7 mouse cellular contexts compared by ENCODE assay signal in the genomic region with DNA sequence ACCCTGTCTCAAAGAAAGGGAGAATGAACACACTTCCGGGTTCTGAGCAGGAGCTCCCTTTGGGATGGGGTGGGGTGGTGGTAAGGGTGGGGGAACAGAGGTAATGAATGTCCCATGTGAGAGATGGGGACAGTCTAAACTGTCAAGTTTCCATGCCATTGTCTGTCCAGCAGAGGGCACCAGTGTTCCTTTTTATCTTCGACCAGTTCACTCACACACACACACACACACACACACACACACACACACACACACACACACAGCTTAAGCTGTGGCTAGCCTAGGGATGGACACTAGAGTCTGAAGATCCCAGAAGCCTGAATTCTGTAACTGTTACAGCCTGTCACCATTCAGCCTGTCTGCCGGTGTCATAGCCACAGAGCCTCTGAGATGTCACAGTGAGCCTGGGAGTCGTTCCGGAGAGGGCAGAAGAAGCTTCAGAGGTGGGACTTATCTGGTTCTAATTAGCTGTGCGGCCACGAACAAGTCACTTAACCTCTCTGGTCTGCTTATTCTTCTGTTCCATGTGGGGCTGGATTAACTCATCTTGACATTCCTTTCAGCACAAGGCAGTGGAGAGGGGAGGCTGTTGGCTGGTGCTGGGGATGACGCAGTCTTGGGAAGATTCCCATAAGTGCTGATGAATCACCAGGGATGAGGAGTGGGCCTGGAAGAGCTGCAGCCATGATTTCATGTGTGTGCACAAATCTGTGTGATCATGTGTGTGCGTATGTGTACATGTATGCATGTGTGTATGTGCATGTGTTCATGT.
DNase-seq lines count a peak whose midpoint lies in the region; ATAC-seq lines count a peak whose summit lies in the region.

No protein-coding gene starts in this region.

- H3K36me3 ChIP-seq in midbrain, embryonic 10.5 days: no peaks in the 10 kb centered on the region
- H3K36me3 ChIP-seq in midbrain, embryonic 15.5 days (replicated peaks): no peaks in the 10 kb centered on the region
- no peaks in the 10 kb centered on the region for H3K36me3 ChIP-seq in embryonic facial prominence, embryonic 14.5 days (ENCODE audit: control insufficient read depth, insufficient read depth, low read length)

- no peak overlapping the region for H3K4me3 ChIP-seq in midbrain, embryonic 10.5 days
- no peak overlapping the region for H3K4me3 ChIP-seq in midbrain, embryonic 15.5 days
- no peak overlapping the region for H3K4me3 ChIP-seq in embryonic facial prominence, embryonic 14.5 days (ENCODE audit: low read depth, low read length)

- H3K27me3 ChIP-seq in midbrain, embryonic 10.5 days (ENCODE audit: low read depth, poor library complexity, severe bottlenecking): peaks cover 32% of the 10 kb centered on the region
- H3K27me3 ChIP-seq in midbrain, embryonic 15.5 days (replicated peaks): no peaks in the 10 kb centered on the region
- peaks cover 5% of the 10 kb centered on the region; the same call in 1 of the 2 replicates for H3K27me3 ChIP-seq in embryonic facial prominence, embryonic 14.5 days (replicated peaks; ENCODE audit: control insufficient read depth, insufficient read depth, low read length)

- no peak overlapping the region for H3K27ac ChIP-seq in midbrain, embryonic 10.5 days (replicated peaks)
- no peak overlapping the region for H3K27ac ChIP-seq in midbrain, embryonic 15.5 days
- H3K27ac ChIP-seq in embryonic facial prominence, embryonic 14.5 days (replicated peaks; ENCODE audit: low read depth, low read length): no peak overlapping the region

- H3K4me1 ChIP-seq in midbrain, embryonic 10.5 days: peaks cover 20% of the 10 kb centered on the region
- H3K4me1 ChIP-seq in midbrain, embryonic 15.5 days: no peaks in the 10 kb centered on the region
- H3K4me1 ChIP-seq in embryonic facial prominence, embryonic 14.5 days (ENCODE audit: control insufficient read depth, insufficient read depth, low read length): no peaks in the 10 kb centered on the region

- H3K4me2 ChIP-seq in midbrain, embryonic 15.5 days: no peak overlapping the region
- H3K4me2 ChIP-seq in embryonic facial prominence, embryonic 14.5 days (ENCODE audit: low read depth, low read length): no peak overlapping the region

- 36% methylated on average over 9 of the region's 9 CpGs for WGBS in midbrain, embryonic 10.5 days
- WGBS in midbrain, embryonic 15.5 days: 40% methylated on average over 9 of the region's 9 CpGs
- 30% methylated on average over 8 of the region's 9 CpGs for WGBS in embryonic facial prominence, embryonic 14.5 days

- H3K9ac ChIP-seq in midbrain, embryonic 15.5 days: no peak overlapping the region
- H3K9ac ChIP-seq in embryonic facial prominence, embryonic 14.5 days (ENCODE audit: low read depth, low read length): no peak overlapping the region

- peak; percentile 72 for DNase-seq in midbrain, embryonic 10.5 days (ENCODE audit: low spot score)
- DNase-seq in adrenal gland, adult 18-20 months (ENCODE audit: low spot score in 2 of 2): peak; percentile 38 to 67
- peak; percentile 71 for DNase-seq in embryonic facial prominence, embryonic 14.5 days (ENCODE audit: low spot score)
- peak; percentile 67 for DNase-seq in kidney, postnatal 14 days
- peak; percentile 83 for DNase-seq in lung, postnatal 14 days
- peak; percentile 13 for DNase-seq in right cerebral cortex, postnatal 25 days

- ATAC-seq in midbrain, embryonic 15.5 days (replicated peaks): no peak
- peak; percentile 34 for ATAC-seq in embryonic facial prominence, embryonic 14.5 days (ENCODE audit: low read depth)

- H3K9me3 ChIP-seq in midbrain, embryonic 10.5 days (replicated peaks): no peaks in the 10 kb centered on the region; the same call in 1 of the 2 replicates
- no peaks in the 10 kb centered on the region for H3K9me3 ChIP-seq in midbrain, embryonic 15.5 days
- H3K9me3 ChIP-seq in embryonic facial prominence, embryonic 14.5 days (ENCODE audit: control insufficient read depth, low read length): peaks cover 4% of the 10 kb centered on the region; the same call in 1 of the 2 replicates

Comparison
In these comparisons a context has a peak if more than half of its experiments do, and no peak if none do; other contexts are left out.
1. DNase-seq: peak in every context shown above with its lines; median percentile 83 in lung, postnatal 14 days; 72 in midbrain, embryonic 10.5 days; 71 in embryonic facial prominence, embryonic 14.5 days; 67 in kidney, postnatal 14 days; 52 in adrenal gland, adult 18-20 months; 13 in right cerebral cortex, postnatal 25 days.